Mouse (Mus musculus) frontal cortex, adult (tissue): ENCODE data around the gene Oasl2.
"Not testable (repeated sequence)": the region's sequence is repeated elsewhere in the genome, so short reads cannot be mapped to it uniquely, and the experiment has no call there.

Experiments
- ATAC-seq: cut with Nextera tagmentation; 2 replicates; pipeline ENCODE4 v1.9.2; 2017; ENCODE audit warnings: mild to moderate bottlenecking, moderate library complexity, mixed read lengths; ENCODE audit not compliant: low TSS enrichment

Oasl2 gene

GRCm38 (mm10) chr5:114915854-114916253 is 19.1 kb downstream of the Oasl2 start:
- no peak for ATAC-seq

- ATAC-seq = no peak
Observed at GRCm38 (mm10) chr5:114916777-114917176, 20.0 kb downstream of the Oasl2 start.

GRCm38 (mm10) chr5:114917357-114917756 is 20.6 kb downstream of the Oasl2 start:
- not testable (repeated sequence) for ATAC-seq

GRCm38 (mm10) chr5:114921551-114922365 is 25.0 kb downstream of the Oasl2 start:
- ATAC-seq = no peak

- no peak for ATAC-seq
Observed at GRCm38 (mm10) chr5:114922366-114922731, 25.6 kb downstream of the Oasl2 start.

GRCm38 (mm10) chr5:114922998-114923473 is 26.3 kb downstream of the Oasl2 start, which contains the start of gene Oasl1:
Oasl1 (plus strand) TSS chr5:114923240.
- no peak for ATAC-seq

- ATAC-seq = no peak
Observed at GRCm38 (mm10) chr5:114926153-114926684, 29.5 kb downstream of the Oasl2 start.

- no peak for ATAC-seq
Observed at GRCm38 (mm10) chr5:114926753-114927152, 30.0 kb downstream of the Oasl2 start.

- ATAC-seq = no peak
Observed at GRCm38 (mm10) chr5:114931626-114932025, 34.9 kb downstream of the Oasl2 start.

- ATAC-seq = no peak
Observed at GRCm38 (mm10) chr5:114933206-114933605, 36.5 kb downstream of the Oasl2 start.

- ATAC-seq = no peak
Observed at GRCm38 (mm10) chr5:114935838-114936237, 39.1 kb downstream of the Oasl2 start.

- ATAC-seq = not testable (repeated sequence)
Observed at GRCm38 (mm10) chr5:114941138-114941537, 44.4 kb downstream of the Oasl2 start.

GRCm38 (mm10) chr5:114942074-114942765 is 45.5 kb downstream of the Oasl2 start, which contains the start of gene 2210016L21Rik:
2210016L21Rik (plus strand) TSS chr5:114942158.
- ATAC-seq = peak; percentile 99

GRCm38 (mm10) chr5:114942766-114943130 is 46.0 kb downstream of the Oasl2 start:
- no peak for ATAC-seq

- no peak for ATAC-seq
Observed at GRCm38 (mm10) chr5:114945072-114945471, 48.3 kb downstream of the Oasl2 start.

GRCm38 (mm10) chr5:114948891-114949290 is 52.2 kb downstream of the Oasl2 start:
- no peak for ATAC-seq

- ATAC-seq = 0 out of 2 replicates have a peak, but pooled peaks have one; percentile 26
Observed at GRCm38 (mm10) chr5:114949316-114949715, 52.6 kb downstream of the Oasl2 start.

- no peak for ATAC-seq
Observed at GRCm38 (mm10) chr5:114949812-114950211, 53.1 kb downstream of the Oasl2 start.

- no peak for ATAC-seq
Observed at GRCm38 (mm10) chr5:114950669-114951068, 53.9 kb downstream of the Oasl2 start.

GRCm38 (mm10) chr5:114951279-114951880 is 54.6 kb downstream of the Oasl2 start:
- ATAC-seq = no peak

- no peak for ATAC-seq
Observed at GRCm38 (mm10) chr5:114953326-114953725, 56.6 kb downstream of the Oasl2 start.

- ATAC-seq = no peak
Observed at GRCm38 (mm10) chr5:114958069-114958468, 61.3 kb downstream of the Oasl2 start.
